Mouse (Mus musculus): ENCODE results near the gene Arid2.

DNA sequence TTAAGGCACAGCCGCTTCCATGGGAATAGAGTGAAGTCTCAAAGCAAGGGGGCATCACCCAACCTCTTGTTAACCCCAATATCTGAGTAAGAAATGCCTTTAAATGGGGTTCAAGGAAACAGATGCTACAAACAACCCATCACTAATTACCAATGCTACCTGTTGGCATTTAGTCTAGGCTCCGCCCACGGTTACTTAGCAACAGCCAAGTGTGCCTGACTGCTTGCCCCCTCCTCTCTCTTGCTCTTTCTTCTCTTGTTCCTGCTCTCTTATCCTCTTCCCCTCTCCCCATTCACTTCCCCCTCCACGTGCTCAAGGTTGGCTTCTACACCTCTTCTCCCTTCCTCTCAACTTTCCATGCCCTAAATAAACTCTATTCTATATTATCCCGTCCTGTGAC, 6.1 kb upstream of the Arid2 start:
- TF ChIP-seq CTCF (IDR thresholded peaks at IDR 0.05; ENCODE audit: borderline replicate concordance, insufficient read depth, low read length) (no peak), POLR2A (IDR thresholded peaks at IDR 0.05; ENCODE audit: low read depth, low read length) (no peak)
